Mouse (Mus musculus) limb, embryonic 14.5 days (tissue): ENCODE data around the gene Dph5. TPM values are rescaled to one million over a fixed set of nuclear protein-coding genes. Genes with fewer than 3 reads are reported as not detected.

Source experiments
- ATAC-seq: fragments of 200-750 bp; cut with Nextera tagmentation; 2 replicates; pipeline ENCODE4 v1.8.0; 2017; ENCODE audit warnings: low read depth, moderate number of reproducible peaks, moderate TSS enrichment; ENCODE audit not compliant: low FRiP score
- DNase-seq: peaks from one replicate; pipeline ENCODE4 v3.0.0-alpha.2; 2015; ENCODE audit warnings: low spot score
- H3K27ac ChIP-seq: fragments of 300-500 bp; sonication (generic); replicated peaks from 2 replicates; pipeline ENCODE4 v1.5.1; 2014; ENCODE audit warnings: low read depth, mild to moderate bottlenecking, low read length, moderate library complexity, mixed read lengths
- H3K27me3 ChIP-seq: fragments of 300-500 bp; sonication (generic); 2 replicates; pipeline ENCODE4 v1.6.1; 2014; ENCODE audit warnings: low read length, mixed read lengths; ENCODE audit not compliant: control insufficient read depth, insufficient read depth
- H3K36me3 ChIP-seq: fragments of 300-500 bp; sonication (generic); 2 replicates; pipeline ENCODE4 v1.6.1; 2014; ENCODE audit warnings: mild to moderate bottlenecking, low read length, moderate library complexity, mixed read lengths; ENCODE audit not compliant: control insufficient read depth, insufficient read depth
- H3K4me1 ChIP-seq: fragments of 300-500 bp; sonication (generic); 2 replicates; pipeline ENCODE4 v1.6.1; 2014; ENCODE audit warnings: antibody characterized with exemption, low read length, mixed read lengths; ENCODE audit not compliant: control insufficient read depth, insufficient read depth
- H3K4me2 ChIP-seq: fragments of 300-500 bp; sonication (generic); replicated peaks from 2 replicates; pipeline ENCODE4 v1.6.1; 2014; ENCODE audit warnings: low read depth, mild to moderate bottlenecking, low read length, moderate library complexity; ENCODE audit not compliant: severe bottlenecking
- H3K4me3 ChIP-seq: fragments of 300-500 bp; sonication (generic); replicated peaks from 2 replicates; pipeline ENCODE4 v1.5.1; 2014; ENCODE audit warnings: low read length
- H3K9ac ChIP-seq: fragments of 300-500 bp; sonication (generic); 2 replicates; pipeline ENCODE4 v1.6.1; 2014; ENCODE audit warnings: mild to moderate bottlenecking, low read depth, low read length, moderate library complexity; ENCODE audit not compliant: severe bottlenecking
- H3K9me3 ChIP-seq: fragments of 300-500 bp; sonication (generic); 2 replicates; pipeline ENCODE4 v1.6.1; 2016; ENCODE audit warnings: low read length; ENCODE audit not compliant: control insufficient read depth
- POLR2A ChIP-seq: fragments of 200-500 bp; IDR thresholded peaks from 2 replicates; pipeline ENCODE4 v1.8.0; 2012; ENCODE audit warnings: inconsistent platforms, mild to moderate bottlenecking, moderate library complexity, borderline replicate concordance; ENCODE audit not compliant: insufficient read depth, insufficient read length; ENCODE audit errors: extremely low read depth
- WGBS: fragments of 180-500 bp; shearing (Covaris S2); extraction: QIAGEN DNeasy Blood & Tissue Kit; methylation state at CpG from one replicate; pipeline ENCODE4 v1.1.7; 2014; 5-methylcytosine and 5-hydroxymethylcytosine counted together
- polyA plus RNA-seq, 2 experiments: library from polyadenylated mRNA; depleted of rRNA in 1 of 2; stranded (reverse) in 1 of 2; unstranded in 1 of 2; fragments of >200 nt; fragmentation: Nextera tagmentation in 1 of 2; extraction: Ambion mirVana in 1 of 2; gene quantifications; 2 replicates each; pipeline versions ENCODE4 v1.2.1 to v1.2.3; 2012 to 2014

Dph5 gene
- polyA plus RNA-seq, 2 experiments = 13.0 to 23.9 TPM

GRCm38 (mm10) chr3:115949921-115950877 lies 62.6 kb downstream of the Dph5 start:
- H3K9ac ChIP-seq = no peak overlapping the region
- no peaks in the 10 kb centered on the region for H3K9me3 ChIP-seq
- no peaks in the 10 kb centered on the region for H3K4me1 ChIP-seq
- no peak for DNase-seq
- 89% methylated on average over 6 of the region's 6 CpGs for WGBS
- H3K27ac ChIP-seq = no peak overlapping the region
- no peak for ATAC-seq
- no peaks in the 10 kb centered on the region for H3K27me3 ChIP-seq
- no peak for TF ChIP-seq POLR2A
- H3K4me3 ChIP-seq = no peak overlapping the region
- H3K36me3 ChIP-seq = peaks cover 68% of the 10 kb centered on the region
- no peak overlapping the region for H3K4me2 ChIP-seq

GRCm38 (mm10) chr3:115951221-115951620 lies 63.6 kb downstream of the Dph5 start:
- no peak for TF ChIP-seq POLR2A
- no peak for ATAC-seq
- 65% methylated on average over 3 of the region's 3 CpGs for WGBS
- Histone ChIP-seq H3K4me1 (no peaks in the 10 kb centered on the region), H3K4me2 (no peak overlapping the region), H3K4me3 (no peak overlapping the region), H3K27me3 (no peaks in the 10 kb centered on the region), H3K9ac (no peak overlapping the region), H3K36me3 (peaks cover 71% of the 10 kb centered on the region), H3K9me3 (no peaks in the 10 kb centered on the region), H3K27ac (no peak overlapping the region)
- DNase-seq = no peak

- TF ChIP-seq POLR2A = no peak
- Histone ChIP-seq H3K4me1 (no peaks in the 10 kb centered on the region), H3K27me3 (no peaks in the 10 kb centered on the region), H3K27ac (no peak overlapping the region), H3K36me3 (peaks cover 68% of the 10 kb centered on the region), H3K4me3 (no peak overlapping the region), H3K4me2 (no peak overlapping the region), H3K9me3 (no peaks in the 10 kb centered on the region), H3K9ac (no peak overlapping the region)
- WGBS = 86% methylated on average over 4 of the region's 4 CpGs
- DNase-seq (no peak), ATAC-seq (no peak)
Observed at GRCm38 (mm10) chr3:115952356-115952755, 64.7 kb downstream of the Dph5 start.

GRCm38 (mm10) chr3:115953088-115953487 lies 65.5 kb downstream of the Dph5 start:
- TF ChIP-seq POLR2A = no peak
- H3K9ac ChIP-seq = no peak overlapping the region
- DNase-seq (no peak), ATAC-seq (no peak)
- H3K4me3 ChIP-seq = no peak overlapping the region
- H3K36me3 ChIP-seq = peaks cover 69% of the 10 kb centered on the region
- 73% methylated on average over 3 of the region's 3 CpGs for WGBS
- no peak overlapping the region for H3K27ac ChIP-seq
- no peaks in the 10 kb centered on the region for H3K27me3 ChIP-seq
- H3K9me3 ChIP-seq = no peaks in the 10 kb centered on the region
- H3K4me2 ChIP-seq = no peak overlapping the region
- H3K4me1 ChIP-seq = no peaks in the 10 kb centered on the region

GRCm38 (mm10) chr3:115957223-115957622 lies 69.6 kb downstream of the Dph5 start:
- DNase-seq = no peak
- ATAC-seq = no peak
- no peak for TF ChIP-seq POLR2A

More at GRCm38 (mm10) chr3:115957223-115957622, 69.6 kb downstream of the Dph5 start:
- Histone ChIP-seq H3K4me1 (no peaks in the 10 kb centered on the region; the same call in 1 of the 2 replicates), H3K27me3 (no peaks in the 10 kb centered on the region), H3K27ac (no peak overlapping the region), H3K9ac (no peak overlapping the region), H3K4me3 (no peak overlapping the region), H3K9me3 (no peaks in the 10 kb centered on the region), H3K36me3 (peaks cover 63% of the 10 kb centered on the region), H3K4me2 (no peak overlapping the region)
- 92% methylated on average over 7 of the region's 7 CpGs for WGBS
